Comparison of ENCODE assay signal across 9 mouse cellular contexts in genomic region chr9:51881386-51881785, GRCm38 (mm10).
DNase-seq lines count a peak whose midpoint lies in the region; TF ChIP-seq lines count a peak whose summit lies in the region.
"Had no signal": no experiment of that assay in that cellular context is flagged by ENCODE, and none has a peak within 500 bp of the region (broad histone marks: within the 10 kb centered on the region; RNA-seq: fewer than 3 reads in every experiment).

No protein-coding gene starts in this region.

- DNase-seq in left cerebral cortex, adult 9 months (ENCODE audit: low spot score in 2 of 2): peak; percentile 6 to 24
- no peak for DNase-seq in left cerebral cortex, postnatal 4 days
- DNase-seq in brain, embryonic 14.5 days (ENCODE audit: low read depth): peak; percentile 30
- peak; percentile 43 to 66 for DNase-seq in gastrocnemius, adult 8-10 months (ENCODE audit: low spot score in 2 of 2)
- DNase-seq in lung, postnatal 14 days: peak; percentile 4
- DNase-seq in forebrain, embryonic 10.5 days (ENCODE audit: extremely low spot score, low spot score): no peak
- DNase-seq in cerebellum, postnatal 4 days (ENCODE audit: low spot score in 2 of 2): no peak
- DNase-seq in thymus, postnatal 10 days (ENCODE audit: low spot score in 2 of 2): no peak

- no peak for TF ChIP-seq CTCF in brain, embryonic 14.5 days (IDR thresholded peaks at IDR 0.05; ENCODE audit: borderline replicate concordance, extremely low read depth, insufficient read depth, insufficient read length)

- H3K36me3 ChIP-seq in forebrain, embryonic 10.5 days (replicated peaks): no peaks in the 10 kb centered on the region
- H3K36me3 ChIP-seq: limb, embryonic 15.5 days had no signal

- H3K27ac ChIP-seq in forebrain, embryonic 10.5 days: no peak overlapping the region
- H3K27ac ChIP-seq: limb, embryonic 15.5 days had no signal

- TF ChIP-seq POLR2A in brain, embryonic 14.5 days (IDR thresholded peaks at IDR 0.05; ENCODE audit: borderline replicate concordance, extremely low read depth, insufficient read depth, insufficient read length, poor library complexity, severe bottlenecking): no peak

- no peaks in the 10 kb centered on the region for H3K27me3 ChIP-seq in forebrain, embryonic 10.5 days (ENCODE audit: poor library complexity, severe bottlenecking)
- H3K27me3 ChIP-seq: limb, embryonic 15.5 days had no signal

- no peaks in the 10 kb centered on the region for H3K9me3 ChIP-seq in forebrain, embryonic 10.5 days
- H3K9me3 ChIP-seq: limb, embryonic 15.5 days had no signal

- intact Hi-C loops in left cerebral cortex, postnatal 4 days (cut with DNase I): no loop called here

- H3K4me1 ChIP-seq in forebrain, embryonic 10.5 days: peaks cover 4% of the 10 kb centered on the region; the same call in 1 of the 2 replicates

- H3K4me3 ChIP-seq in forebrain, embryonic 10.5 days: no peak overlapping the region
- H3K4me3 ChIP-seq: limb, embryonic 15.5 days had no signal

- WGBS in forebrain, embryonic 10.5 days: 53% methylated on average over 4 of the region's 4 CpGs

Comparison
In these comparisons a context has a peak if more than half of its experiments do, and no peak if none do; other contexts are left out.
1. DNase-seq: peak in left cerebral cortex, adult 9 months (2 of 2), brain, embryonic 14.5 days (single experiment), gastrocnemius, adult 8-10 months (2 of 2) and lung, postnatal 14 days (single experiment); none in left cerebral cortex, postnatal 4 days (single experiment), forebrain, embryonic 10.5 days (single experiment), cerebellum, postnatal 4 days (0 of 2) and thymus, postnatal 10 days (0 of 2).